ENCODE assay signal across 9 mouse cellular contexts in the genomic region with DNA sequence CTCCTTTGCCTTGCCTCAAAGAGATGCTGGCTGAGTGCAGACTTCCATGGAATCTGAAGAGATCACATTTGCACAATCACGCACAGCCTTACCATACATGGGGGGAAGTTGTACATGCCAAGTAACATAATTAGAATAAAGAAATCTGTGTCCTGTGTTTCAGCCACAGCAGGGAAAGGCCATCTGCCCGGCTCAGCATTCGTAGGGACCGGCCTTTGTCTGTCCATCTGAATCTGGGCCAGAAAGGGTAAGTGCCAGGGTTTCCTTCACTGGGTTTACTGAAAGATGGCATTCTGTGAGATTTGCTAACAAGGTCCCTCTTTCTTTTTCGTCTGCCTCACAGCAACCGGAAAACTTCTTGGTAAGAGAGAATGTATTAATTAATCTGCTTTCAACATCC.
DNase-seq lines count a peak whose midpoint lies in the region; ATAC-seq lines count a peak whose summit lies in the region.
"Had no signal": no experiment of that assay in that cellular context is flagged by ENCODE, and none has a peak within 500 bp of the region (broad histone marks: within the 10 kb centered on the region; RNA-seq: fewer than 3 reads in every experiment).

No protein-coding gene starts in this region.

- DNase-seq in brain, adult 2 months (ENCODE audit: low read depth, low spot score): peak; percentile 97
- DNase-seq in cerebellum, adult 11 months: peak; percentile 86
- DNase-seq in frontal cortex, postnatal 36 days (ENCODE audit: low spot score in 2 of 2): peak; percentile 21 to 39
- DNase-seq in left cerebral cortex, postnatal 4 days: peak; percentile 92
- no peak for DNase-seq in kidney, adult 9 months
- DNase-seq in urinary bladder, adult 2 months (ENCODE audit: low spot score): no peak
- DNase-seq: kidney, postnatal 4 days; thymus, postnatal 25 days had no signal

- intact Hi-C loops in left cerebral cortex, postnatal 4 days (cut with DNase I): no loop called here

- no peak for ATAC-seq in megakaryocyte-erythroid progenitor cell, adult 5-6 weeks (replicated peaks; ENCODE audit: low FRiP score, low TSS enrichment, poor library complexity, severe bottlenecking)

Comparison
In these comparisons a context has a peak if more than half of its experiments do, and no peak if none do; other contexts are left out.
1. DNase-seq: peak in brain, adult 2 months (single experiment), cerebellum, adult 11 months (single experiment), frontal cortex, postnatal 36 days (2 of 2) and left cerebral cortex, postnatal 4 days (single experiment); none in kidney, adult 9 months (single experiment) and urinary bladder, adult 2 months (single experiment).